Mouse (Mus musculus) skeletal muscle tissue, adult 2 months (tissue): ENCODE results near the gene Parp3.

Experiments used
- DNase-seq: peaks from one replicate; pipeline ENCODE4 v3.0.0-alpha.2; 2012; ENCODE audit warnings: low read depth, low spot score

Gene Parp3

DNA sequence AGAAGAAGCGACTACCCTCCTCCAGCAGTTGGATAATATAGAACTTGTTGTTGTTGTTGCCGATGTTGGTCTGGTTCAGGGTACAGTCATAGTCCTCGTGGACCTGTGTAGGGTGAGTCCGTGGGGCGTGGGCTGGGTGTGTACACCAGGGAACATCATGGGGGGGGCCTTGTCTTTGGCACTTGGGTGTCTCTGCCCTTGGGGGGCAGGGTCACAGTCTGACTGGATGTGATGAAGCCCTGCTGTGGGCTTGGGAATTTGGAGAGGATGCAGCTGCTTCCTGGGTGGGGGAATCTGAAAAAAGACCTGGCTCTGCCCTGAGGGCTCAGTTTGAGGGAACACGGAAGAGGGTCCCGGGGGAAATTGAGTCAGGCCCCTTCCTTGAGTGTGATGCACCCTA is 1.7 kb downstream of the Parp3 start:
- no peak for DNase-seq

GRCm38 (mm10) chr9:106474456-106474855 is 2.3 kb downstream of the Parp3 start:
- peak; percentile 77 for DNase-seq

- DNase-seq: no peak
These were observed 3.0 kb downstream of the Parp3 start for GRCm38 (mm10) chr9:106473753-106474105.

GRCm38 (mm10) chr9:106473081-106473752 is 3.5 kb downstream of the Parp3 start:
- no peak for DNase-seq

DNA sequence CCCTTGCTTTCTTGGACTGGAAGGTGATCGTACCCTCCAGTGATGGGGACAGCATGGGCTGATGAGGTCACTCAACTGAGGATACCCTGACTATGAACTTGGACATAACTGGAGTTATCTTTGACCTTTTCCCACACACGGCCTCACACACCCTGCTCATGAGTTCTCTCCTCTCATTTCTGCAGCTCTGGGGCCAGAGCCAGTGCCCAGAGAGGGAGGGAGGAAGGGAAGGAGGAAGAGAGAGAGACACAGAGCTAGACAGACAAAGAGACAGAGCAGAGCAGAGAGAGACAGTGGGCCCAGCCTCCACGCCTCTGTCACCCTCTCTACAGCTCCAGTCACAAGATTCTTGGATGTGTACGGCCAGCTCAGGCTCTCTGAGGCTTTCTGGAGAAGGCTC is 4.4 kb downstream of the Parp3 start:
- peak; percentile 44 for DNase-seq

DNA sequence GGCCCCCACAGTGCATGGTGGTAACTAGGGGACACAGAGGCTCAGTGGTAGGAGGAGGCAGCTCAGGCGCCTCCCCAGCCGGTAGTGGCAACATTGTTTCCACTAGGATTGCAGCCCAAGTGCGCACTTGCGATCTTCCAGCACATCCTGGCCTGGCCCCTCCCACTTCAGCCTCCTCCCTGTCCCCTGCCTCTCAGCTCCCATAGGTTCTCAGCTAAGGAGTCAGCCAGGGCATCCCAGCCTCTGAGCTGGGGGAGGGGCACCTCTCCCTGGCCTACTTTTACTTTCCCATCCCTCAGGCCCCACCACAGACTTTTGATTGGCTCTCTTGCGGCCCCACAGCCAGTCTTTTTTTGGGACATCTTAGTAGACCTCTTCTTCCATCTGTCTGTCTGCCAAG is 4.9 kb downstream of the Parp3 start:
- DNase-seq: peak; percentile 70

GRCm38 (mm10) chr9:106470991-106471750 is 5.6 kb downstream of the Parp3 start:
- DNase-seq: no peak

GRCm38 (mm10) chr9:106469776-106470175 is 7.0 kb downstream of the Parp3 start:
- DNase-seq: no peak

GRCm38 (mm10) chr9:106469317-106469716 is 7.4 kb downstream of the Parp3 start:
- DNase-seq: no peak

DNA sequence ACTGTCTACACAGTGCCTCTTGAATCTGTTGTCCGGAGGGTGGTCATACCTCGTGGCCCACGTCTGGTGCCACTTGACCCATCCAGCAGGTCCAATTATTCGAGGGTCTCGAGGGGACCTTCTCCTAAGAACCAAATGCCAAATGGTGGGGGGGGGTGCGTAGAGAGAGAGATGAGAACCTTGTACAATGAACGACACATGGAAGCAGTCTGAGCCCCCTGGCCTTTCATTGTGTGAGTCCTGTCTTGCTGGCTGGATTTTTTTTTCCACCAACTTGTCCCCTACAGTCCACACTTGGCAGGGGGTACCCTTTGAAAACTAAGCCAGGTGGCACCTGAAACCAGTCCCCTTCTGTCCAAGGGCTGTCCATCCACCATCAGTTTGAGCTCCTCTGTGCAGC is 9.0 kb downstream of the Parp3 start:
- no peak for DNase-seq

- DNase-seq: no peak
These were observed 10.0 kb downstream of the Parp3 start for GRCm38 (mm10) chr9:106466721-106467120.

DNA sequence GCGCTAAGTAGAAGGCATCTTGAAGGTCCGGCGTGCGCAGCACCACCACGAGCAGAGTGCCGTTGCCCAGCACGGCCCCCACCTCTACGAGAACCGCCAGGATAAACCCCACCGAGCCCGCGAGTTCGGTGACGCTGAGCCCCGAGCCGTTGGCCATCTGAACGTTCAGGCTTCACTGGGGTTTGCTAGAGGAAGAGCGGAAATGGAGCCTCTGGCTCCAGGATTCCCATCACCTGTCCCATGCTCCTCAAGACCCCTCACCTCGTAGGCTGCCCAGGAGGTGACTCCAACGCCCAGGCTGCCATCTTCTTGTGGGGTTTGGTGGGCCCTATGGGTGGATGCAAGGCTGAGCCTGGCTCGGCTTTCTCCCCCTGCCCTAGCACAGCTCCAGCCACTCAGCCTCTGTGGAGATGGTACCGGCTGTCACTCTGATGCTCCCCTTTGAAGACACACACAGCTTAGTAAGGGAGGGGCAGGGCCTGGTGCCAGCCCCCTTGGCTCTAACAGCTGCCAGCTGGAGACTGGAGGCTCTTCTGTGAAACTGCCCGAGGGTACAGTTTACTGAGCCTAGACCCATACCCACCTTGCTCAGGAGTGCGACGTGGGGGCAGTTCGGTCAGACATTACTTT is 11.1 kb downstream of the Parp3 start, which contains the start of gene Gpr62:
TSS of gene Gpr62 (minus strand) at position 368 of the 630 bp plus-strand sequence.
- DNase-seq: no peak

DNA sequence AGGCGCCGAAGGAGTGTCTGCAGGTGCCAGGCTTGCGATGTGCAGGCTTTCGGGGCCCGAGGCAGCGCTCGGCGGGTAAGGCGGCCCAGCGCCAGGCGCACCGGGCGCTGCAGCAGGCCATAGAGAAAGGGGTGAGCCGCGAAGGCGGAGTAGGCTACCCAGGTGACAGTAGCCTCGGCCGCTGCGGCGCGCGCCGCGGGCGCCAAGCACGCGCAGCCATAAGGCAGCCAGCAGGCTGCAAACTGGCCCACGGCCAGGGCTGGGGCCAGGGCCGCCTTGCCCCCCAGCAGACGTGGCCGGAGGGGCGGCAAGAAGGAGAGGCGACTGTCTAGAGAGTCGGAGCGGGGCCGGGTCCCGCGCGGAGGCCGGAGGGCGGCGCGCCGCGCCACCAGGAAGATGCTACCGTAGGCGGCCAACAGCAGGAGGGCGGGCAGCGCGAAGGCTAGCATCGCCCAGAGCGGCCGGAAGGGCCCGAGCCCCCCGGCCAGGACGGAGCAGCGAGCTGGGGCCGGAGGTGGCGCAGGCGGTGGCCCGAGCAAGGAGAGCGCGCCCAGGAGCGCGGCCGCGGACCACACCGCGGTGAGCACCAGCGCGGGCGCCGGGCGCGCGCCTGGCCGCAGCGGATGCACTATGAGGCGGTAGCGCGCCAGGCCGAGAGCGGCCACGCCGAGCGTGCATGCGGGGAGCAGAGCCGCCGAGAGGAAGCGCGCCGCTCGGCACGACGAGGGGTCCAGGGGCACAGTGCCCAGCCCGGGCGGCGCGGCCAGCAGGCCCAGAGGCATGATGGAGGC is 11.8 kb downstream of the Parp3 start:
- DNase-seq: no peak

DNA sequence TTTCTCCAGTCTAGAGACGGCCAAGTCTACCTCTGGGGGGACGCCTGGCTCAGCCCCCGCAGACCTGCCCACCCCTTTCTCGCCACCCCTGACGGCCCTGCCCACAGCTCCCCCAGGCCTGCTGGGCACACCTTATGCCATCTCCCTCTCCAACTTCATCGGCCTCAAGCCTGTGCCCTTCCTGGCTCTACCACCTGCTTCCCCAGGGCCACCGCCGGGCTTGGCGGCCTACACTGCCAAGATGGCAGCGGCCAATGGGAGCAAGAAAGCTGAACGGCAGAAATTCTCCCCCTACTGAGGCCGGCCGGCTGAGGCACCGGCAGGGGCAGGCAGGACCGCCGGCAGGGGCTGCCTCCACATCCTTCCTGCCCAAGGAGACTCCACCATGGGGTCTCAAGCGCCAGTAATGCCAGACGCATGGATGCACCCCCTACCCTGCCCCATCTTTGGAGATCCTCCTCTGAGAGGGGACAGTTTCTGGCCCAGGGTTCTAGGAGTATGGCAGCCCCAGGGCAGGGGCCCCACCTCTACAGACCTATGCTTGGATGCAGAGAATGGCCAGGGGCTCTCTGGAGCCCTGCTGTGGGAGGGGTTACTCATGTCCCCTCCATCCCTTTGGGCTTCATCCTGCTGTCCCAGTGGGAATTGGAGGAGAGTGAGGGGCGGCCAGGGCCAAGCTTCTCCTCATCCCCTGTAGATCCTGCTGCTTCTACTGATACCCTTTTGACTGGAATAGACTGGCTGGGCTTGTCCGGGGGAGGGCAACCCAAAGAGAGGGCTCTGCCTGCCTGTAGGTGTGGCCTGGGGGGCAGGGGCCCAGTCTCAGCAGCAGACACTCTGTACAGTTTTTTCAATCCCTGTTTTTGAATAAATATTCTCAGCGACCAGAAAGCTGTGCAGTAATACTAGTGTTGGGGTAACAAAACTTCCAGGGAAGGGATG is 13.4 kb downstream of the Parp3 start:
- no peak for DNase-seq

- no peak for DNase-seq
These were observed 14.3 kb downstream of the Parp3 start for GRCm38 (mm10) chr9:106462430-106462800.

DNA sequence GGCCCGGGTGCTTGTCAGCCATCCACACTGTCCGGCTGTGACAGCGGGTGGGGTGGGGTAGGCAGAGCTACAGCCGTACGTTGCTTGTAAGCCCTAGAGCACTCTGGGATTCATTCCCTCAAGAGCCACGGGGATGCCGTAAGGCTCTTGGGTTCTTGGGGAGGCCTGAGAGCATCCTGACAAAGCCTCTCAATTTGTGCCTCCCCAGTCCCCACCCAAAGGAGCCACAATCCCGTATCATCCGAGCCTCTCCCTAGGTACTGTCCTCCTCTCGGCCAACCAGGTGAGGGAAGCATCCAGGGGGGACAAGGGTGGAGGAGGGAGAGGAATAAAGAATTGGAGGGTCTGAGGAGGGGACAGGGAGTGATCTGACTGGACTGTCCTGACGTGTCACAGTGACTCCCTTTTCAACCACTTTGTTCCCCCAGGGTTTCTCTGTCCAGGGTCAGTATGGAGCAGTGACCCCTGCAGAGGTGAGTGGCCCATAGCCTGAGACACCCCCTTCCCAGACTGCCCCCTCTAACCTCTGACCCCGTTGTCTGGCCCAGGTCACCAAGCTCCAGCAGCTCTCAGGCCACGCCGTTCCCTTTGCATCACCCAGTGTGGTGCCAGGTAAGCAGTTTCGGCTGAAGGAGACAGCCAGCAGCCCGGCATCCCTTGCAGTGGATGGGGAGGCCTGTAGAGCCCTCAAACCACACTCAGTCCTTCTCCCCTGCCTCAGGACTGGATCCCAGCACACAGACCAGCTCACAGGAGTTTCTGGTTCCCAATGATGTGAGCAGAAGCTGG is 14.9 kb downstream of the Parp3 start:
- DNase-seq: no peak

- no peak for DNase-seq
These were observed 15.7 kb downstream of the Parp3 start for GRCm38 (mm10) chr9:106461026-106461415.

DNA sequence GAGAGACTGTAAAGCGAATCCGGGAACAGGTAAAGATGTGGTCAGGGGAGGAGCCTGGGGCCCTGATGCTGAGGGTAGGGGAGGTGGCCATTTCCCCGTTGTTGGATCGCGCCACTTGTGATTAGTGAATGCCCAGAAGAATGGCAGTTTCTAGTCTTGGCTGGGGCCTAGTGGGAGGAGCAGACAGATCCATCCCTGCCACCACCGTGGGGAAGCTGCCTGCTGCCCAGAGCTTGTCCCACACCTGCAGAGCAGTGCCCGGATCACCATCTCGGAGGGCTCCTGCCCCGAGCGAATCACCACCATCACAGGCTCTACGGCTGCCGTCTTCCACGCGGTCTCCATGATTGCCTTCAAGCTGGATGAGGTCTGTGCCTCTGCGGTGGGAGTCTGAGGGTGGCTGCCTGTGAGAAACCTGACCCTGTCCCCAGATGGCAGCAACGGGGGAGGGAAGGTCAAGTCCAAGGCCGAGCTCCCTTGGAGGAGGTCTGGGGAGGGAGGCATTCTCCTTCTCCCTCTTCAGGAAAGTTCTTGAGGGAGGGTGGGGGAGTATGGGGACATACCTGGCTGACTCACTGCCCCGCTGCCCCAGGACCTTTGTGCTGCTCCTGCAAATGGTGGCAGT is 16.2 kb downstream of the Parp3 start:
- DNase-seq: no peak

DNA sequence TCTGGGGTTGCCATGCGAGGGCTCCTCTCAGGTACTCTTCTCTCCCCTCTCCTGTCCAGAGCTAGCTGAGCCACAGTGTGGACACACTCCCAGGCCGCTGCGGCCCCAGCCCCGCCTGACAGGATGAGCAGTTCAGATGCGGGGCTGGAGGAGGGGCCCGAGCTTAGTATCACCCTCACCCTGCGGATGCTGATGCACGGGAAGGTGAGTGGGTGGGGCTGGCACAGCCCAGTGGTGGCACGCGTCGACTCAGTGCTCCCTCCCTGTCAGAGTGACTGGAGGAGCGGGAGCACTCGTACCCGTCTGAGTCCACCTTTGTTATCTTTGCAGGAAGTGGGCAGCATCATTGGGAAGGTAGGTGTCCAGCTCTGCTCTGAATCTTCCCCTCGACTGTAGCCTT is 16.8 kb downstream of the Parp3 start:
- no peak for DNase-seq

DNA sequence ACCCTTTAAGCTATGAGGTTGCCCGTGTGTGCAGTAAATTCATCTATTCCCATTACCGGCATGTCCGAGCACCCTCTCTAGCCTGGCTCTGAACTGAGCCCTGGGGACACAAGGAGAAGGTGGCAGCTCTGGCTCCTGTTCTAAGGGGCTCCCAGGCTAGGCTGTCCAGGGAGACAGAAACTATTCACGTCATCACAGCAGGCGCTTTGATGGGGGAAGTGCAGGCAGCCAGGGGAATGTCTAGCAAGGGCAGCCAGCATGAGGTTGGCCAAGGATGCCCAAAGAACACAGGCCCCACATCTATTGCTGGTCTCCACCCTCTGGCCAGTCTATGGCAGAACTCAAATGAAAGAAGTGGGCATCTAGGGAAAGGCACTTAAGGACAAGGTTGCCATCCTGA is 18.8 kb downstream of the Parp3 start:
- DNase-seq: no peak
